Mouse (Mus musculus): ENCODE measurements around the gene Eps15. TPM values are rescaled to one million over a fixed set of nuclear protein-coding genes. Genes with fewer than 3 reads are reported as not detected.

Gene Eps15
- polyA plus RNA-seq, 1 experiment from 2014 or later, result 50.7 TPM

GRCm38 (mm10) chr4:109430250-109430649, 150.2 kb downstream of the Eps15 start:
- Histone ChIP-seq H3K4me3 (ENCODE audit: low read depth, low read length) (no peak overlapping the region), H3K4me1 (ENCODE audit: control insufficient read depth, insufficient read depth, low read length) (peaks cover 3% of the 10 kb centered on the region; the same call in 1 of the 2 replicates), H3K36me3 (replicated peaks; ENCODE audit: control insufficient read depth, insufficient read depth, low read depth, low read length) (no peaks in the 10 kb centered on the region), H3K4me2 (ENCODE audit: low read depth, low read length) (no peak overlapping the region), H3K27me3 (ENCODE audit: control insufficient read depth, insufficient read depth, low read length) (no peaks in the 10 kb centered on the region), H3K27ac (replicated peaks; ENCODE audit: low read depth, low read length) (no peak overlapping the region), H3K9ac (replicated peaks; ENCODE audit: low read length) (no peak overlapping the region), H3K9me3 (replicated peaks; ENCODE audit: control insufficient read depth, low read length) (no peaks in the 10 kb centered on the region)
- 91% methylated on average over 7 of the region's 7 CpGs for whole genome bisulfite sequencing
- ATAC-seq (replicated peaks; ENCODE audit: insufficient number of reproducible peaks, low FRiP score, low TSS enrichment, low read depth) (no peak), DNase-seq (ENCODE audit: low spot score) (no peak)

GRCm38 (mm10) chr4:109430854-109431253, 150.8 kb downstream of the Eps15 start:
- Histone ChIP-seq H3K27me3 (ENCODE audit: control insufficient read depth, insufficient read depth, low read length) (no peaks in the 10 kb centered on the region), H3K4me3 (ENCODE audit: low read depth, low read length) (no peak overlapping the region), H3K4me1 (ENCODE audit: control insufficient read depth, insufficient read depth, low read length) (peaks cover 3% of the 10 kb centered on the region; the same call in 1 of the 2 replicates), H3K9ac (replicated peaks; ENCODE audit: low read length) (no peak overlapping the region), H3K27ac (replicated peaks; ENCODE audit: low read depth, low read length) (no peak overlapping the region), H3K4me2 (ENCODE audit: low read depth, low read length) (no peak overlapping the region), H3K36me3 (replicated peaks; ENCODE audit: control insufficient read depth, insufficient read depth, low read depth, low read length) (no peaks in the 10 kb centered on the region), H3K9me3 (replicated peaks; ENCODE audit: control insufficient read depth, low read length) (no peaks in the 10 kb centered on the region)
- DNase-seq (ENCODE audit: low spot score) (peak; percentile 53), ATAC-seq (replicated peaks; ENCODE audit: insufficient number of reproducible peaks, low FRiP score, low TSS enrichment, low read depth) (no peak)
- 46% methylated on average over 13 of the region's 13 CpGs for WGBS

- H3K4me1 ChIP-seq (ENCODE audit: control insufficient read depth, insufficient read depth, low read length), result peaks cover 3% of the 10 kb centered on the region; the same call in 1 of the 2 replicates
- ATAC-seq (replicated peaks; ENCODE audit: insufficient number of reproducible peaks, low FRiP score, low TSS enrichment, low read depth) (no peak; the same call in 1 of the 2 replicates), DNase-seq (ENCODE audit: low spot score) (no peak)
- no peak overlapping the region for H3K4me3 ChIP-seq (ENCODE audit: low read depth, low read length)
- H3K4me2 ChIP-seq (ENCODE audit: low read depth, low read length), result no peak overlapping the region
- no peak overlapping the region; the same call in 1 of the 2 replicates for H3K9ac ChIP-seq (replicated peaks; ENCODE audit: low read length)
- H3K27ac ChIP-seq (replicated peaks; ENCODE audit: low read depth, low read length), result no peak overlapping the region
- H3K9me3 ChIP-seq (replicated peaks; ENCODE audit: control insufficient read depth, low read length), result no peaks in the 10 kb centered on the region
- 55% methylated on average over 16 of the region's 16 CpGs for WGBS
- H3K36me3 ChIP-seq (replicated peaks; ENCODE audit: control insufficient read depth, insufficient read depth, low read depth, low read length), result no peaks in the 10 kb centered on the region
- H3K27me3 ChIP-seq (ENCODE audit: control insufficient read depth, insufficient read depth, low read length), result no peaks in the 10 kb centered on the region
These were observed 152.8 kb downstream of the Eps15 start for GRCm38 (mm10) chr4:109432668-109433375.

- 78% methylated on average over 6 of the region's 6 CpGs for WGBS
- Histone ChIP-seq H3K4me1 (ENCODE audit: control insufficient read depth, insufficient read depth, low read length) (peaks cover 3% of the 10 kb centered on the region; the same call in 1 of the 2 replicates), H3K36me3 (replicated peaks; ENCODE audit: control insufficient read depth, insufficient read depth, low read depth, low read length) (no peaks in the 10 kb centered on the region), H3K4me2 (ENCODE audit: low read depth, low read length) (no peak overlapping the region), H3K4me3 (ENCODE audit: low read depth, low read length) (no peak overlapping the region), H3K27ac (replicated peaks; ENCODE audit: low read depth, low read length) (no peak overlapping the region), H3K9me3 (replicated peaks; ENCODE audit: control insufficient read depth, low read length) (no peaks in the 10 kb centered on the region), H3K27me3 (ENCODE audit: control insufficient read depth, insufficient read depth, low read length) (no peaks in the 10 kb centered on the region), H3K9ac (replicated peaks; ENCODE audit: low read length) (no peak overlapping the region)
- ATAC-seq (replicated peaks; ENCODE audit: insufficient number of reproducible peaks, low FRiP score, low TSS enrichment, low read depth) (no peak), DNase-seq (ENCODE audit: low spot score) (no peak)
These were observed 153.6 kb downstream of the Eps15 start for GRCm38 (mm10) chr4:109433641-109434040.

GRCm38 (mm10) chr4:109434256-109434655, 154.2 kb downstream of the Eps15 start:
- H3K4me3 ChIP-seq (ENCODE audit: low read depth, low read length), result no peak overlapping the region
- H3K4me2 ChIP-seq (ENCODE audit: low read depth, low read length), result no peak overlapping the region
- no peaks in the 10 kb centered on the region for H3K27me3 ChIP-seq (ENCODE audit: control insufficient read depth, insufficient read depth, low read length)
- H3K36me3 ChIP-seq (replicated peaks; ENCODE audit: control insufficient read depth, insufficient read depth, low read depth, low read length), result no peaks in the 10 kb centered on the region
- H3K9ac ChIP-seq (replicated peaks; ENCODE audit: low read length), result no peak overlapping the region
- 95% methylated on average over 1 of the region's 1 CpGs for WGBS
- H3K9me3 ChIP-seq (replicated peaks; ENCODE audit: control insufficient read depth, low read length), result no peaks in the 10 kb centered on the region
- no peak overlapping the region for H3K27ac ChIP-seq (replicated peaks; ENCODE audit: low read depth, low read length)
- DNase-seq (ENCODE audit: low spot score) (no peak), ATAC-seq (replicated peaks; ENCODE audit: insufficient number of reproducible peaks, low FRiP score, low TSS enrichment, low read depth) (no peak)
- H3K4me1 ChIP-seq (ENCODE audit: control insufficient read depth, insufficient read depth, low read length), result peaks cover 3% of the 10 kb centered on the region; the same call in 1 of the 2 replicates

Other genes starting within 250 kb of the Eps15 start
- gene Osbpl9, start 78.0 kb upstream of the Eps15 start, polyA plus RNA-seq (2014; fragmentation: Nextera tagmentation; extraction: Ambion mirVana), result 80.7 and 81.0 TPM in 2 replicates
- gene Calr4, start 45.8 kb upstream of the Eps15 start, polyA plus RNA-seq (2014; fragmentation: Nextera tagmentation; extraction: Ambion mirVana), result 0.14 and 0.28 TPM in 2 replicates
- gene Ttc39a, start 126.4 kb downstream of the Eps15 start, polyA plus RNA-seq (2014; fragmentation: Nextera tagmentation; extraction: Ambion mirVana), result 4.3 and 4.8 TPM in 2 replicates
- gene Rnf11, start 204.5 kb downstream of the Eps15 start, polyA plus RNA-seq (2014; fragmentation: Nextera tagmentation; extraction: Ambion mirVana), result 48.3 and 50.8 TPM in 2 replicates